Mouse (Mus musculus): ENCODE data around the gene Sv2b.
A peak's percentile ranks its signal among the peaks of the same experiment; 100 is the strongest.
"Not testable (repeated sequence)": the region's sequence is repeated elsewhere in the genome, so short reads cannot be mapped to it uniquely, and the experiment has no call there.

The Sv2b gene

GRCm38 (mm10) chr7:75209221-75209641 lies 99.8 kb downstream of the Sv2b start:
- no peak for DNase-seq (ENCODE audit: low spot score in 2 of 2)

- DNase-seq (ENCODE audit: low spot score in 2 of 2): no peak
Measured at GRCm38 (mm10) chr7:75207965-75208644, 101.0 kb downstream of the Sv2b start.

- DNase-seq (ENCODE audit: low spot score in 2 of 2): no peak
Measured at GRCm38 (mm10) chr7:75206671-75207070, 102.4 kb downstream of the Sv2b start.

GRCm38 (mm10) chr7:75205386-75205785 lies 103.7 kb downstream of the Sv2b start:
- DNase-seq (ENCODE audit: low spot score in 2 of 2): no peak

GRCm38 (mm10) chr7:75194919-75195230 lies 114.2 kb downstream of the Sv2b start:
- not testable (repeated sequence) for DNase-seq (ENCODE audit: low spot score in 2 of 2)

- DNase-seq (ENCODE audit: low spot score in 2 of 2): no peak
Measured at GRCm38 (mm10) chr7:75194158-75194918, 114.7 kb downstream of the Sv2b start.

GRCm38 (mm10) chr7:75190192-75190591 lies 118.9 kb downstream of the Sv2b start:
- DNase-seq (ENCODE audit: low spot score in 2 of 2): no peak

GRCm38 (mm10) chr7:75175042-75175441 lies 134.0 kb downstream of the Sv2b start:
- no peak for DNase-seq (ENCODE audit: low spot score in 2 of 2)

- DNase-seq (ENCODE audit: low spot score in 2 of 2): no peak
Measured at GRCm38 (mm10) chr7:75167481-75167880, 141.6 kb downstream of the Sv2b start.

- DNase-seq (ENCODE audit: low spot score in 2 of 2): no peak
Measured at GRCm38 (mm10) chr7:75147174-75147573, 161.9 kb downstream of the Sv2b start.

GRCm38 (mm10) chr7:75142800-75143199 lies 166.3 kb downstream of the Sv2b start:
- DNase-seq (ENCODE audit: low spot score in 2 of 2): no peak

GRCm38 (mm10) chr7:75141919-75142700 lies 167.0 kb downstream of the Sv2b start:
- no peak for DNase-seq (ENCODE audit: low spot score in 2 of 2)

- no peak for DNase-seq (ENCODE audit: low spot score in 2 of 2)
Measured at GRCm38 (mm10) chr7:75139306-75139705, 169.8 kb downstream of the Sv2b start.

GRCm38 (mm10) chr7:75134710-75135617 lies 174.1 kb downstream of the Sv2b start:
- DNase-seq (ENCODE audit: low spot score in 2 of 2): no peak

GRCm38 (mm10) chr7:75128036-75128435 lies 181.0 kb downstream of the Sv2b start:
- DNase-seq (ENCODE audit: low spot score in 2 of 2): no peak

GRCm38 (mm10) chr7:75124067-75124466 lies 185.0 kb downstream of the Sv2b start:
- DNase-seq (ENCODE audit: low spot score in 2 of 2): no peak

- DNase-seq (ENCODE audit: low spot score in 2 of 2): no peak
Measured at GRCm38 (mm10) chr7:75118022-75118673, 190.9 kb downstream of the Sv2b start.

GRCm38 (mm10) chr7:75110689-75111088 lies 198.4 kb downstream of the Sv2b start:
- DNase-seq (ENCODE audit: low spot score in 2 of 2): peak in 1 of 2 experiments; percentile 11

- peak in 1 of 2 experiments; percentile 6 for DNase-seq (ENCODE audit: low spot score in 2 of 2)
Measured at GRCm38 (mm10) chr7:75107441-75107840, 201.6 kb downstream of the Sv2b start.

- no peak for DNase-seq (ENCODE audit: low spot score in 2 of 2)
Measured at GRCm38 (mm10) chr7:75103900-75104299, 205.2 kb downstream of the Sv2b start.
